Mouse (Mus musculus) small intestine, adult 2 months (tissue): ENCODE measurements at regions not wholly inside any gene's neighbourhood (a gene's known extent, or its start where the extent isn't known, plus 50 kb on each side); places are given as distances from the start of the nearest gene placed in this dataset.
A peak's percentile ranks its signal among the peaks of the same experiment; 100 is the strongest.
"Not testable (repeated sequence)": the region's sequence is repeated elsewhere in the genome, so short reads cannot be mapped to it uniquely, and the experiment has no call there.

ENCODE experiments used
- H3K27ac ChIP-seq: fragments of 200-500 bp; 2 replicates; pipeline ENCODE4 v1.5.1; 2012; ENCODE audit warnings: low read depth, low read length, control low read depth, inconsistent platforms; ENCODE audit not compliant: insufficient read depth
- H3K27me3 ChIP-seq: fragments of 200-500 bp; 2 replicates; pipeline ENCODE4 v1.6.1; 2012; ENCODE audit warnings: mild to moderate bottlenecking, moderate library complexity, low read length, inconsistent platforms; ENCODE audit not compliant: control insufficient read depth, insufficient read depth
- H3K36me3 ChIP-seq: fragments of 200-500 bp; 2 replicates; pipeline ENCODE4 v1.6.1; 2012; ENCODE audit warnings: mild to moderate bottlenecking, low read length, control low read depth, inconsistent platforms; ENCODE audit not compliant: control insufficient read depth, insufficient read depth
- H3K4me1 ChIP-seq: fragments of 200-500 bp; 2 replicates; pipeline ENCODE4 v1.6.1; 2012; ENCODE audit warnings: low read length, inconsistent platforms, mixed read lengths; ENCODE audit not compliant: control insufficient read depth, insufficient read depth, insufficient read length
- H3K4me3 ChIP-seq: fragments of 200-500 bp; 2 replicates; pipeline ENCODE4 v1.5.1; 2012; ENCODE audit warnings: low read depth, mild to moderate bottlenecking, control low read depth, inconsistent platforms, low read length, moderate library complexity
- CTCF ChIP-seq: fragments of 200-500 bp; IDR thresholded peaks from 2 replicates; pipeline ENCODE4 v1.5.1; 2012; ENCODE audit warnings: low read depth, mild to moderate bottlenecking, control low read depth, inconsistent platforms, low read length, moderate library complexity, mixed read lengths; ENCODE audit not compliant: insufficient replicate concordance, insufficient read length; ENCODE audit errors: extremely low read depth
- POLR2A ChIP-seq: fragments of 200-500 bp; IDR thresholded peaks from 2 replicates; pipeline ENCODE4 v1.6.1; 2012; ENCODE audit warnings: low read depth, mild to moderate bottlenecking, control low read depth, inconsistent platforms, low read length, moderate library complexity
- WGBS: fragments of 180-500 bp; shearing (Covaris S2); methylation state at CpG from one replicate; pipeline ENCODE4 v1.1.7; 2018; 5-methylcytosine and 5-hydroxymethylcytosine counted together

DNA sequence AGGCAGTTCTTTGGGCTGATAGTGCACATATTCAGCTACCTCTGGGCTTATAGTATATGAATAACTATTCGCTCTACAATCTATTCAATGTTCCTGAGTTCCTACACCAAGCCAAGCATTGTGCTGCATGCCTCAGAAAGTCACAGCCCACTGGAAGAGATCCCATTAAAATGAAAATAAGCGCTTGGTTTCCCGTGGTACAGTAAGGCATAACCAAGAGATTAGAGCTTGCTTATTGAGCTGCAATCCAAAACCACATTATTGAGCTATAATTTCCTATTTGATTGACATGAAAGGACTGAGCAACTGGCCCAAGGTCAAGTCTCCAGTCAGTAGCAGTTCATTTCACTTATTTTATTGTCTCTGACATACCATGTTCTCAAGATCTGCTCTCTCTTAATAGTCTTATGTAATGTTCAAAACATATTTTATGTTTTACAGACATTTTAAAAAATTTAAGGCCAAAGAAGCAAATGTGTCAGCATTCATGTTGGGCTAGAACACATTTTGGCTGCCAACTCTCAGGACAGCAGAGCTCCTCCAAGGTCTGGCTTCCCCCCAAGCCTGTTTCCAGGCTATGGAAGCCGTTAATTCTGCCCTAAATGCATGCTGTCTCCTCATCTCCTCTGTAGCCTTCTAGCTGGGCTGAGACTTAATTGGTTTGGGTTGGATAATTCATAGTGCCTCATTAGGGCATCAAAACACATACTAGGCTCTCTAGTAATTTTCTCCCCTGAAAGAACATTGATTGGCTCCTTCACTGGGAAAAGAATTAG is 123.5 kb upstream of the Creb1 start:
- Histone ChIP-seq H3K27ac (no peak overlapping the region), H3K4me3 (no peak overlapping the region), H3K27me3 (no peaks in the 10 kb centered on the region), H3K36me3 (no peaks in the 10 kb centered on the region), H3K4me1 (no peaks in the 10 kb centered on the region)
- no peak for TF ChIP-seq CTCF
- TF ChIP-seq POLR2A: no peak
- WGBS: 66% methylated on average over 4 of the region's 4 CpGs

DNA sequence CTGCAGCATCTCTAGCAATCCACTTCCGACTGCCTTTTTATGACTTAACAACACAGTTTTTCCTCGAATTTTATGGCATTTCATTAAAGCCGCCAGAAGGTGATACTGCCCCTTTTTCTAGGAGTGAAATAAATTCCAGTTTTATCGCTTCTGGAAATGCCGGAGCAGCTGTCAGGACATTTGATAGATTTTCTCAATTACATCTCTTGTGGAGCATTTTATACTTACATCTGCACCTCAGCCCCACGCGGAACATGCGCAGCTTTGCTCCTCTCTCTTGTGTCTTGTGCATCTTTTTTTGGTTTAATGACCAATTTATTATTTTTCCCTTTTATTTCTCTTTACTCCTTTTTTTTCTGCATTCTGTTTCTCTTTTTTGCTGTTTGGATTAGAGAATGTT is 140.9 kb upstream of the Creb1 start:
- no peaks in the 10 kb centered on the region for H3K36me3 ChIP-seq
- no peaks in the 10 kb centered on the region for H3K27me3 ChIP-seq
- H3K27ac ChIP-seq: no peak overlapping the region
- TF ChIP-seq CTCF: no peak
- no peak for TF ChIP-seq POLR2A
- H3K4me3 ChIP-seq: no peak overlapping the region
- 42% methylated on average over 8 of the region's 8 CpGs for WGBS
- H3K4me1 ChIP-seq: no peaks in the 10 kb centered on the region

DNA sequence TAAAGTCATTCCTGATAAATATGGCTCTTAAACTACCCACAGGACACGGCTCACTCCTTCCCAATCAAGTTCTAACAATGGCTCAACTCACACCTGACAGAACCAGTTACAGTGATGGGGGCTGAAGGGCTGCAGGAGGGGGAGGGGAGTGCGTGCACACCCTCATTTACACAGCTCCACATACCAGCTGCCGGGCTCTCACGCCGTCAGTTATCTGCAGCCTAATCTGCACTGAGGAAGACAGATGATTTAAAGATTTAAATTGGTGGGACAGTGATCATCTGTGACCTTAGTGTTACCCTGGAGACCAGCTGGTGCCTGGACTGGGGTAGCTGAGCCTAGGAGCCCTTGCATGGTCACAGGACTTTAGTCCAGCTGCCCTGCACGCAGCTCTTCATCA is 151.2 kb upstream of the Creb1 start:
- no peaks in the 10 kb centered on the region for H3K36me3 ChIP-seq
- H3K4me1 ChIP-seq: no peaks in the 10 kb centered on the region
- H3K27ac ChIP-seq: no peak overlapping the region
- H3K4me3 ChIP-seq: no peak overlapping the region
- no peak for TF ChIP-seq POLR2A
- TF ChIP-seq CTCF: no peak
- WGBS: 11% methylated on average over 6 of the region's 6 CpGs
- H3K27me3 ChIP-seq: no peaks in the 10 kb centered on the region

DNA sequence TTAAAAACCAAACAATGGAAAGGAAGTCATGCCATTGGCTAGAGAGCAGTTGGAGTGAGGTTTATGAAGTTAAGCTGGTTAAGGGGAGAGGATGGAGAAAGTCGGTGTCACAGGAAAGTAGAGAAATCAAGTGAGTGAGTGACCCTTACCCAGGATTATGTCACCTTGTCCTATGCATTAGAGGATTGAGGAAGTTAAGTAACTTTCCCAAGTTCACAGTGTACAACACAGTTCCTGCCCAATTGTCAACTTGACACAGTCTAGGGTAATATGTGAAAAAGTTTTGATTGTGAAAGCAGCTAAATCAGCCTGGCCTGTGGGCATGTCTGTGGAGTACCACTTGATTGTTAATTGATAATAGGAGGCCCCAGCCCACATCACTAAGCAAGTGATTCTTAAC is 156.0 kb upstream of the Creb1 start:
- not testable (repeated sequence) for H3K4me1 ChIP-seq, H3K36me3 ChIP-seq, H3K27me3 ChIP-seq, H3K27ac ChIP-seq, H3K4me3 ChIP-seq
- 71% methylated on average over 1 of the region's 1 CpGs for WGBS

DNA sequence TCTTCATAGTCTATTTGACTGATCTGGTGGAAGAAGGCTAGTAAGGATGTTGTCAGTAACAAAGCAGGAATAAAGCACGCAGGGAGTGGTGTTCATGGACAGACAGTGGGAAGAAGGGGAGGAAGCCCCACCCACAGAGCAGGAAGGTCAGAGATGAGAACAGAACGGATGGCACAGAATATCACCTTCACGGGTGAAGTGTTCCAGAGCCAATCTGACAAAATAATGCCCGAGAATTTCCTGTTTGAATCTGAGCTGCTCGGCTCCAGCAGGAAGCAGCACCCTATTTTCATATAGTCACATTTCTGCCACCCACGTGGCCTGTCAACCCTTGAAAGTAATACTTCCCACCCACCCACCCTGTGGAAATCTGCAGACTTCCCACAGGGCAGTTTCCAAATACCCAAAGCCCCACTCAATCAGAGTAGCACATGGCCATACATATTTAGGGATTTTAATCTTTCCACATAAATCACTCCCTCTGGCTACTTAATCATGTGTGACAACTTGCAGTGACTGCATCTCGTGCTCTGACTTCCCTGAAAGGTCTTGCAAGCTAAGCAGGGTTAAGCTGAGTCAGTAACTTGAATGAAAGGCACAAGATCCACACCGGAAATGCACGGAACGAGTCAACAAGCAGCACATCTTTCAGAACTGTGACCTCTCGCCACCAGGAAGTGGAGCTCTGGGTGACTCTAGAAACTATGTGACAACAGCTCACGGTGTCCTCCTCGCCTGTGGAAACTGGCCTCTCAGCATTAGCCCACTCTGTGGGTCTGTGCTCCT is 158.0 kb upstream of the Creb1 start:
- 64% methylated on average over 13 of the region's 13 CpGs for WGBS

DNA sequence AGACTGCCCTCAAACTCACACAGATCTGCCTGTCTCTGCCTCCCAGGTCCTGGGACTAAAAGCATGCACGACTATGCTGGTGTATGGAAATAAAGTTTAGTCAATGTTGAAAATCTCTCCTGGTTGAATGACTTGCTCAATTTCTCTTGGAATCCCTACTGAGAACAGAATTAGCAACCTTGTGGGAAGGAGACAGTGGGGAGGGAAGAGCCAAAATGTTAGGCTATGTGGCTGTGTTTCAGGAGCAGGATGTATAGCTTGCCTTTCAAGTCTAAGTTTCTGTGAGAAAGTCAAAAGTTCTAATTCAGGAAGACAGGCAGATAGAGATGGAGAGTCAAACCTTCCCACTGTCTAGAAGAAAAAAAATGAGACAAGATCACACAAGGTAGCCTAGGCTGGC is 168.3 kb upstream of the Creb1 start:
- Histone ChIP-seq H3K27ac (no peak overlapping the region), H3K4me3 (no peak overlapping the region), H3K36me3 (no peaks in the 10 kb centered on the region), H3K4me1 (no peaks in the 10 kb centered on the region), H3K27me3 (no peaks in the 10 kb centered on the region)
- WGBS: 84% methylated on average over 1 of the region's 1 CpGs
- no peak for TF ChIP-seq CTCF
- TF ChIP-seq POLR2A: no peak

More for the DNA sequence above, 158.0 kb upstream of the Creb1 start:
- Histone ChIP-seq H3K4me3 (no peak overlapping the region), H3K27me3 (no peaks in the 10 kb centered on the region), H3K27ac (peak overlapping the region; percentile 57; the same call in 1 of the 2 replicates), H3K4me1 (no peaks in the 10 kb centered on the region), H3K36me3 (no peaks in the 10 kb centered on the region)
- TF ChIP-seq CTCF (no peak), POLR2A (no peak)

DNA sequence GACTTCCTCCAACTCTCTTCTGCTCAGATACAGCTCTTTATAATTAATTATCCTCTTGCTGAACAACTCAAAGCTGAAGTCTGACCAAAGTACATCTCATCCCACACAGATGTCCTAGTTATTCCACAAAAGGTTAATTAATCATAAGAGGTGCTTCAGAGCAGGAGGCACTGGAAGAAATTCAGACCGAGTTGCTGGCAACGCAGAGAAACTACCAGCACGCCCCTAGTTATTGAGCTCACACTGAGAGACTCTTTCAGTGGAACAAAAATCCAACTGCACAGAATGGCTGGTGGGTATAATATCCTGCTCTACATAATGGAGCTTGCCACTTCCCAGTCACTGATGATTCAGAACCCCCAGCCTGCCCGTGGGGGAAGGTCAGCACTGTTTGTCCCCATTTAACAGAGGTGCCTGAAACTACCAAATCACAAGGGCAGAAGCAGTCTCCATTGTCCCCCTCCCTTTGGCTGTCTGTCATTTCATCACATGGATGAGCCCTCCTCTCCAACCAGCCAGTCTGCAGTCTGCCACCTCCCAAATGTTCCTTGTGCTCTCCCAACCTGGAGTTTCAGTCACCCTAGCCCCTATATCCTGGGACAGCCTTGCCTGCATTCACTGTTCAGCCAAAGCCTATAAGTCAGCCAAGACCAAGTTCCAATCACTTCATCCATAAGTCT is 170.3 kb upstream of the Creb1 start:
- WGBS: 73% methylated on average over 4 of the region's 4 CpGs
- Histone ChIP-seq H3K27me3 (no peaks in the 10 kb centered on the region), H3K36me3 (no peaks in the 10 kb centered on the region), H3K4me1 (no peaks in the 10 kb centered on the region), H3K4me3 (no peak overlapping the region), H3K27ac (no peak overlapping the region)
- TF ChIP-seq POLR2A (no peak), CTCF (no peak)
